Mouse (Mus musculus) C2C12 (cell line): ENCODE measurements around the gene Micu1. TPM values are rescaled to one million over a fixed set of nuclear protein-coding genes. Genes with fewer than 3 reads are reported as not detected.

Experiments
- H3K27me3 ChIP-seq: one replicate; pipeline ENCODE4 v1.6.1; 2011; ENCODE audit not compliant: control insufficient read depth, insufficient read depth, insufficient read length
- H3K36me3 ChIP-seq: one replicate; pipeline ENCODE4 v1.6.1; 2011; ENCODE audit not compliant: control insufficient read depth, insufficient read depth
- H3K4me3 ChIP-seq: one replicate; pipeline ENCODE4 v1.5.1; 2011; ENCODE audit warnings: mild to moderate bottlenecking, control low read depth; ENCODE audit not compliant: poor library complexity, insufficient read depth, severe bottlenecking
- H3K79me2 ChIP-seq: one replicate; pipeline ENCODE4 v1.6.1; 2011; ENCODE audit not compliant: control insufficient read depth, insufficient read depth
- H3K79me3 ChIP-seq: one replicate; pipeline ENCODE4 v1.6.1; 2011; ENCODE audit warnings: low read depth, control low read depth
- H3ac ChIP-seq: one replicate; pipeline ENCODE3; 2011; ENCODE audit warnings: low read depth; ENCODE audit not compliant: control insufficient read depth, insufficient read length
- CEBPB ChIP-seq: IDR thresholded peaks from one replicate; pipeline ENCODE4 v1.6.1; 2011; ENCODE audit warnings: low read depth, mild to moderate bottlenecking, control low read depth, moderate library complexity
- CTCF ChIP-seq: IDR thresholded peaks from one replicate; pipeline ENCODE4 v1.5.1; 2011; ENCODE audit not compliant: control insufficient read depth, insufficient read depth, insufficient read length
- FOSL1 ChIP-seq: IDR thresholded peaks from one replicate; pipeline ENCODE4 v1.8.0; 2011; ENCODE audit warnings: mild to moderate bottlenecking, low read length; ENCODE audit not compliant: poor library complexity, insufficient read depth, severe bottlenecking
- MAX ChIP-seq: IDR thresholded peaks from one replicate; pipeline ENCODE4 v1.6.1; 2011; ENCODE audit warnings: mild to moderate bottlenecking, control low read depth
- MYOD1 ChIP-seq: IDR thresholded peaks from one replicate; pipeline ENCODE4 v1.6.1; 2011; ENCODE audit warnings: low read depth; ENCODE audit not compliant: control insufficient read depth, insufficient read length
- MYOG ChIP-seq: IDR thresholded peaks from one replicate; pipeline ENCODE4 v1.6.1; 2011; ENCODE audit not compliant: control insufficient read depth, insufficient read length; ENCODE audit errors: extremely low read depth
- USF1 ChIP-seq: IDR thresholded peaks from one replicate; pipeline ENCODE4 v1.6.1; 2011; ENCODE audit warnings: low read depth, mild to moderate bottlenecking, control low read depth, moderate library complexity
- polyA plus RNA-seq: library from polyadenylated mRNA; unstranded; fragments of >200 nt; fragmentation: generic; extraction: Trizol; gene quantifications from one replicate; pipeline ENCODE4 v1.2.1, GENCODE M21; 2012; ENCODE audit warnings: missing spikeins

The Micu1 gene
- polyA plus RNA-seq, 1 experiment, result 90.2 TPM

DNA sequence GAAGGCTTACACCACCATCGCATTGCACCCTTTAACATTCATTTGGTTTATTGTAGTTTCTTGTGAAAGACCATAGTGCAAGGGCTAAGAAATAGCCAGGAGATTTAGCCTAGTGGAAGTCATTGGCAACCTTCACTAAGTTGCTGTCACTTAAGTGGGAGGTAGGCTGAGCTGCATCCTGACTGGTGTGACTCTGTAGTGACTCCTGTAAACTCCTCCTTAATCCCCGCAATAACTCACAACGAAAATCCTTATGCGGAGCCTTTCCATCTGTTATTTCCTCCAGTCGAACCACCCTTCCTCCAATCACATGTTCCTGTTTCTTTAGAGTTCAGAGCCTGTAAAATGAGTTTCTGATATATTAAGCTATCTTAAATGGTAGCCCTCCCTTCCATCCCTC lies 176.5 kb downstream of the Micu1 start:
- Histone ChIP-seq H3K79me2 (peaks cover 43% of the 10 kb centered on the region), H3ac (no peak overlapping the region), H3K79me3 (peaks cover 37% of the 10 kb centered on the region), H3K4me3 (peak overlapping the region; percentile 97), H3K27me3 (no peaks in the 10 kb centered on the region), H3K36me3 (no peaks in the 10 kb centered on the region)
- TF ChIP-seq CEBPB (no peak), USF1 (no peak), CTCF (no peak), MAX (no peak)

DNA sequence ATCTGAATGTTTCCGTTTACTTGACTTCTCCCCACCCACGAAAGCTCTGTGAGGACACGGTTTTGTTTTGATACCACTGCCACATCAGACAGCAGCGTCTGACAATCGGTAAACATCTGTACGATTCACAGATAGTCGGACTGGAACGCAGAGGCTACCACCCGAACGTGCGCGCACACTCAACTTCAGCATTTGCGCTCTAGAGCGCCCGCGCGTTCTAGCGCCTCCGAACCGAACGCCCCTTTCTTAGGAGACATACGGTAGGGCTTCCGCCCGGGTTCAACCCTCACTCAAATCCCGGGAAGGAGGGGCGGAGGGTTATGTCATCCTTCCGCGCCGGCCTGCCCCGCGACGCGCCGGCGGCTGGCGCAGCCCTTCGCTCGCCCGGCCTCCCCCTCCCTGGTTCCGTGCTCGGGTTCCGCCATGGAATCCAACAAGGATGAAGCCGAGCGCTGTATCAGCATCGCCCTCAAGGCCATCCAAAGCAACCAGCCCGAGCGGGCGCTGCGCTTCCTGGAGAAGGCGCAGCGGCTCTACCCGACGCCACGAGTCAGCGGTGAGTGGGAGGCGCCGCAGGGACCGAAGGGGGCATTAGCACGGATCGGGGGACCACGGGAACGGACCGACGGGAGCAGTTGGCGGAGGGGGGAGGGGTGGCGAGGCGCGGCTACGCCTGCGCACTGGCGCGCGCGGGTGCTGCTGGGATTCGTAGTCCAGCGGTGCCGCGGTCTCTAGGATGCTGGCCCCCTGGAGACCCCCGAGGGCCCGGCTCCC lies 177.2 kb downstream of the Micu1 start, which contains the start of gene Dnajb12:
Gene Dnajb12 (plus strand): TSS at position 302 of the 774 bp plus-strand sequence.
- H3ac ChIP-seq, result peak within 1 kb of the TSS; percentile 91
- peaks cover 43% of the 10 kb centered on the region for H3K79me3 ChIP-seq
- peaks cover 6% of the 10 kb centered on the region for H3K36me3 ChIP-seq
- no peaks in the 10 kb centered on the region for H3K27me3 ChIP-seq
- TF ChIP-seq CTCF (no peak), CEBPB (no peak), MYOD1 (no peak), MYOG (no peak), MAX (peak; percentile 56), FOSL1 (no peak), USF1 (no peak)
- H3K79me2 ChIP-seq, result peaks cover 49% of the 10 kb centered on the region
- H3K4me3 ChIP-seq, result peak within 1 kb of the TSS; percentile 97

DNA sequence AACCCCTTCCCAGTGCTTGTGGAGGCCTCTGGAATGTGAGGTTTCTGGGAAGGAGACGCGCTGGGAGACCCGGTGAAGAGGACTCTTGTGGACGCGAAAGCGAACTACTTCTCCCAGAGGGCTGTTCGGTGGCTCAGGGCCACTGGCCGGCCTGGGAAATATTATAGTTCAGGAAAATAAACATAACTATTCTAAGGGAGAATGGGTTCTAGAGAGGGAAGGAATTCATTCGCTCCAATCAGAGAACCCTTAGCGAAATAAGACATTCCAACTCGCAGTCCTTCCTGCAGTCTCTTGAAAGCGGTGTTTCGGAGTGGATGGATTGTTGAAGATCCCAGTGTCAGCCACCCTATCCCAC lies 177.7 kb downstream of the Micu1 start:
- H3K27me3 ChIP-seq, result no peaks in the 10 kb centered on the region
- TF ChIP-seq MYOG (no peak), FOSL1 (no peak), CTCF (no peak), MAX (no peak), MYOD1 (no peak), USF1 (no peak), CEBPB (no peak)
- H3K4me3 ChIP-seq, result peak overlapping the region; percentile 97
- H3ac ChIP-seq, result peak overlapping the region; percentile 91
- peaks cover 7% of the 10 kb centered on the region for H3K36me3 ChIP-seq
- H3K79me3 ChIP-seq, result peaks cover 49% of the 10 kb centered on the region
- peaks cover 55% of the 10 kb centered on the region for H3K79me2 ChIP-seq

DNA sequence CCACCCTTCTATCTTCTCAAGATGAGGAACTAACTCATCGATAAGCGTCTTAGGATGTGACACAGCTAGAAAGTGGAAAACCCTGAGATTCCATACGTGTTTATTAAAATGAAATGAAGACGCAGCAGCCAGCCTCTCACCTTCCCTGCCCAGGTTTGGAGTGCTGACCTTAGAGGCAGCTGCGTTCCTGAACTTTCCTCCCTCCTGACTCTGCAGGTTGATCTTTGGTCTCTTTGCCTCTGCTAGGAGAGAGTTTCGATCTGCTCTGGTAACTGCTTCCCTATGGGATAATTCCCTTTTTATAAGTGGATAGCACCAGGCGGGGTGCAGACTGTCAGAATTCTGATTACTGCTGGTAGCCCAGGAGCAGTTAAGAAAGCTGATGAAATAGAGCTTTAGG lies 178.6 kb downstream of the Micu1 start:
- Histone ChIP-seq H3K4me3 (peak overlapping the region; percentile 97), H3K27me3 (no peaks in the 10 kb centered on the region), H3K79me3 (peaks cover 56% of the 10 kb centered on the region), H3ac (peak overlapping the region; percentile 30), H3K36me3 (peaks cover 11% of the 10 kb centered on the region), H3K79me2 (peaks cover 63% of the 10 kb centered on the region)
- TF ChIP-seq MYOG (no peak), USF1 (no peak), FOSL1 (no peak), MAX (no peak), MYOD1 (no peak), CEBPB (no peak), CTCF (no peak)

DNA sequence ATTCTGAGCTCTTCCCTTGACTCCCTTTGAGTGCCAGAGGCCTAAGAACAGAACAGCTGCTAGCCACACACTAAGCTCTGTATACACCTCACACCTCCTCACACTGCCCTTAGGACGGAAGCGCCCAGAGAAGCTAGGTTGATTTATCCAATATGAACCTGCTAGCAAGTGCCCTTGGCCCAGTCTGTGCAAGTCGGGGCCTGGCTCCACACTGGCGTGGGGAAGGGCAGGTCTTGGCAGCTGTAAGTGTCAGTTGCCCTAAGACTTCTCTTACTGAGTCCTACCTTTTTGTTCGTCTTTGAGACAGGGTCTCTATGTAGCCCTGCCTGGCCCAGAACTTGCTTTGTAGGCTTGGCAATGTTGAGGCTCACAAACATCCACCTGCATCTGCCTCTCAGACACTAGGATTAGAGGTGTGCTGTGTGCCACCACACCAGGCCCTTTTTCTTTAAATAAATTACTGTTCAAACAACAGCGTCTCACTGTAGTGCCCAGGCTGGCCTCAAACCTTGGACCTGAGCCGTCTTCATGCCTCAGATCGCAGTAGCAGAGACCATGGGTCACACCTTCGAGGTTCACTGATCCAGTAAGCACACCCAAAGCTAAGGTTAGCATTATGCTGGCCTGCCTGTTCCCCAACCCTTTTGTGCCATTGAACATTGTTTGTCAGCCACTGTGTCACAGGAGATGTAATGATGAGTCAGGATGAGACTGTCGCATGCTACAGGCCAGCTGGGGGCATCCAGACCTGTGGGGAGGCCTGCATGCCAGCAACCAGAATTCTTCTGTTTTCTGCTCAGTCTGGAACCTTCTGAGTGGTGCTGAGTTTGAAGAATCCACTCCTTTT lies 182.3 kb downstream of the Micu1 start:
- Histone ChIP-seq H3K4me3 (no peak overlapping the region), H3K79me2 (peaks cover 100% of the 10 kb centered on the region), H3ac (no peak overlapping the region), H3K79me3 (peaks cover 83% of the 10 kb centered on the region), H3K36me3 (peaks cover 22% of the 10 kb centered on the region), H3K27me3 (no peaks in the 10 kb centered on the region)
- TF ChIP-seq USF1, result no peak
